Mouse (Mus musculus): ENCODE data around the gene Mettl6. TPM values are rescaled to one million over a fixed set of nuclear protein-coding genes. Genes with fewer than 3 reads are reported as not detected.
"Not testable (repeated sequence)": the region's sequence is repeated elsewhere in the genome, so short reads cannot be mapped to it uniquely, and the experiment has no call there.

Gene Mettl6
- polyA plus RNA-seq, 1 experiment from 2014 or later = 58.4 TPM

- 58% methylated on average over 8 of the region's 8 CpGs for WGBS
- Histone ChIP-seq H3K4me1 (peaks cover 3% of the 10 kb centered on the region; the same call in 1 of the 2 replicates), H3K9me3 (replicated peaks) (no peaks in the 10 kb centered on the region), H3K9ac (no peak overlapping the region), H3K4me3 (replicated peaks) (no peak overlapping the region), H3K27ac (no peak overlapping the region), H3K27me3 (no peaks in the 10 kb centered on the region), H3K36me3 (no peaks in the 10 kb centered on the region), H3K4me2 (no peak overlapping the region)
- ATAC-seq (replicated peaks; ENCODE audit: low FRiP score) = no peak
Observed at GRCm38 (mm10) chr14:31464176-31464575, 30.7 kb downstream of the Mettl6 start.

GRCm38 (mm10) chr14:31462886-31463285 is 32.0 kb downstream of the Mettl6 start:
- 69% methylated on average over 6 of the region's 6 CpGs for WGBS
- no peak overlapping the region for H3K4me3 ChIP-seq (replicated peaks)
- no peaks in the 10 kb centered on the region for H3K9me3 ChIP-seq (replicated peaks)
- no peak overlapping the region for H3K9ac ChIP-seq
- peak; percentile 50 for ATAC-seq (replicated peaks; ENCODE audit: low FRiP score)
- no peaks in the 10 kb centered on the region for H3K36me3 ChIP-seq
- no peaks in the 10 kb centered on the region for H3K27me3 ChIP-seq
- H3K27ac ChIP-seq = peak overlapping the region; percentile 75
- no peak overlapping the region for H3K4me2 ChIP-seq
- H3K4me1 ChIP-seq = peaks cover 3% of the 10 kb centered on the region; the same call in 1 of the 2 replicates

- H3K4me3 ChIP-seq (replicated peaks); ATAC-seq (replicated peaks; ENCODE audit: low FRiP score); H3K9me3 ChIP-seq (replicated peaks); H3K27me3 ChIP-seq; H3K4me1 ChIP-seq; H3K27ac ChIP-seq; H3K9ac ChIP-seq; H3K4me2 ChIP-seq; H3K36me3 ChIP-seq: not testable (repeated sequence)
- WGBS = 72% methylated on average over 5 of the region's 5 CpGs
Observed at GRCm38 (mm10) chr14:31462226-31462625, 32.6 kb downstream of the Mettl6 start.

- no peak for ATAC-seq (replicated peaks; ENCODE audit: low FRiP score)
- H3K4me3 ChIP-seq (replicated peaks) = no peak overlapping the region
- H3K4me2 ChIP-seq = no peak overlapping the region
- no peaks in the 10 kb centered on the region for H3K9me3 ChIP-seq (replicated peaks)
- H3K27me3 ChIP-seq = no peaks in the 10 kb centered on the region
- no peak overlapping the region for H3K9ac ChIP-seq
- H3K36me3 ChIP-seq = no peaks in the 10 kb centered on the region
- H3K27ac ChIP-seq = no peak overlapping the region
- H3K4me1 ChIP-seq = peaks cover 3% of the 10 kb centered on the region; the same call in 1 of the 2 replicates
- 80% methylated on average over 12 of the region's 12 CpGs for WGBS
Observed at GRCm38 (mm10) chr14:31458006-31458405, 36.8 kb downstream of the Mettl6 start.

GRCm38 (mm10) chr14:31456064-31456721 is 38.6 kb downstream of the Mettl6 start:
- ATAC-seq (replicated peaks; ENCODE audit: low FRiP score) = no peak
- no peaks in the 10 kb centered on the region for H3K36me3 ChIP-seq
- no peaks in the 10 kb centered on the region for H3K27me3 ChIP-seq
- H3K4me2 ChIP-seq = no peak overlapping the region
- H3K4me1 ChIP-seq = no peaks in the 10 kb centered on the region; the same call in 1 of the 2 replicates
- no peak overlapping the region for H3K27ac ChIP-seq
- no peaks in the 10 kb centered on the region for H3K9me3 ChIP-seq (replicated peaks)
- H3K4me3 ChIP-seq (replicated peaks) = no peak overlapping the region
- WGBS = 83% methylated on average over 6 of the region's 6 CpGs
- H3K9ac ChIP-seq = no peak overlapping the region

GRCm38 (mm10) chr14:31454849-31455566 is 39.8 kb downstream of the Mettl6 start:
- Histone ChIP-seq H3K27me3 (no peaks in the 10 kb centered on the region), H3K4me2 (no peak overlapping the region), H3K4me3 (replicated peaks) (no peak overlapping the region), H3K27ac (no peak overlapping the region), H3K9ac (no peak overlapping the region), H3K9me3 (replicated peaks) (no peaks in the 10 kb centered on the region), H3K36me3 (no peaks in the 10 kb centered on the region), H3K4me1 (no peaks in the 10 kb centered on the region; the same call in 1 of the 2 replicates)
- ATAC-seq (replicated peaks; ENCODE audit: low FRiP score) = no peak
- WGBS = 89% methylated on average over 8 of the region's 8 CpGs

GRCm38 (mm10) chr14:31453946-31454345 is 40.9 kb downstream of the Mettl6 start:
- H3K36me3 ChIP-seq; ATAC-seq (replicated peaks; ENCODE audit: low FRiP score); H3K9ac ChIP-seq; H3K4me3 ChIP-seq (replicated peaks); H3K27me3 ChIP-seq; H3K4me2 ChIP-seq; H3K4me1 ChIP-seq; H3K9me3 ChIP-seq (replicated peaks); H3K27ac ChIP-seq: not testable (repeated sequence)
- WGBS = 89% methylated on average over 12 of the region's 12 CpGs

GRCm38 (mm10) chr14:31448994-31449393 is 45.8 kb downstream of the Mettl6 start:
- Histone ChIP-seq H3K36me3 (no peaks in the 10 kb centered on the region), H3K27me3 (no peaks in the 10 kb centered on the region), H3K4me1 (no peaks in the 10 kb centered on the region), H3K4me3 (replicated peaks) (no peak overlapping the region), H3K27ac (no peak overlapping the region), H3K9ac (no peak overlapping the region), H3K9me3 (replicated peaks) (no peaks in the 10 kb centered on the region), H3K4me2 (no peak overlapping the region)
- ATAC-seq (replicated peaks; ENCODE audit: low FRiP score) = no peak
- 63% methylated on average over 5 of the region's 5 CpGs for WGBS

- H3K4me1 ChIP-seq = no peaks in the 10 kb centered on the region
- H3K9me3 ChIP-seq (replicated peaks) = no peaks in the 10 kb centered on the region
- no peaks in the 10 kb centered on the region for H3K27me3 ChIP-seq
- H3K4me2 ChIP-seq = no peak overlapping the region
- H3K4me3 ChIP-seq (replicated peaks) = no peak overlapping the region
- H3K9ac ChIP-seq = no peak overlapping the region
- ATAC-seq (replicated peaks; ENCODE audit: low FRiP score) = no peak
- 49% methylated on average over 6 of the region's 6 CpGs for WGBS
- H3K27ac ChIP-seq = peak overlapping the region; percentile 56; the same call in 1 of the 2 replicates
- H3K36me3 ChIP-seq = no peaks in the 10 kb centered on the region
Observed at GRCm38 (mm10) chr14:31443616-31444015, 51.2 kb downstream of the Mettl6 start.

- H3K4me2 ChIP-seq = no peak overlapping the region
Observed at GRCm38 (mm10) chr14:31440725-31441124, 54.1 kb downstream of the Mettl6 start.

GRCm38 (mm10) chr14:31440230-31440629 is 54.6 kb downstream of the Mettl6 start:
- Histone ChIP-seq H3K4me2 (no peak overlapping the region), H3K27me3 (no peaks in the 10 kb centered on the region), H3K9me3 (replicated peaks) (no peaks in the 10 kb centered on the region), H3K36me3 (no peaks in the 10 kb centered on the region), H3K4me1 (peaks cover 10% of the 10 kb centered on the region), H3K4me3 (replicated peaks) (no peak overlapping the region), H3K9ac (no peak overlapping the region), H3K27ac (no peak overlapping the region)
- ATAC-seq (replicated peaks; ENCODE audit: low FRiP score) = no peak
- 33% methylated on average over 3 of the region's 3 CpGs for WGBS

More at GRCm38 (mm10) chr14:31440725-31441124, 54.1 kb downstream of the Mettl6 start:
- no peaks in the 10 kb centered on the region for H3K9me3 ChIP-seq (replicated peaks)
- no peaks in the 10 kb centered on the region for H3K36me3 ChIP-seq
- H3K27me3 ChIP-seq = no peaks in the 10 kb centered on the region
- no peak overlapping the region for H3K9ac ChIP-seq
- 78% methylated on average over 6 of the region's 6 CpGs for WGBS
- H3K4me1 ChIP-seq = peaks cover 6% of the 10 kb centered on the region; the same call in 1 of the 2 replicates
- no peak overlapping the region for H3K27ac ChIP-seq
- ATAC-seq (replicated peaks; ENCODE audit: low FRiP score) = no peak
- no peak overlapping the region for H3K4me3 ChIP-seq (replicated peaks)

GRCm38 (mm10) chr14:31439279-31439678 is 55.6 kb downstream of the Mettl6 start:
- Histone ChIP-seq H3K4me3 (replicated peaks) (no peak overlapping the region), H3K27ac (no peak overlapping the region), H3K27me3 (no peaks in the 10 kb centered on the region), H3K36me3 (no peaks in the 10 kb centered on the region), H3K4me2 (no peak overlapping the region), H3K9ac (no peak overlapping the region), H3K4me1 (peaks cover 17% of the 10 kb centered on the region), H3K9me3 (replicated peaks) (no peaks in the 10 kb centered on the region)
- WGBS = 61% methylated on average over 11 of the region's 11 CpGs
- ATAC-seq (replicated peaks; ENCODE audit: low FRiP score) = no peak

Measured in kidney, embryonic 15.5 days (tissue).